Mouse (Mus musculus) hindbrain, embryonic 16.5 days (tissue): ENCODE measurements around the gene Ubxn6. TPM values are rescaled to one million over a fixed set of nuclear protein-coding genes. Genes with fewer than 3 reads are reported as not detected.

Experiments
- ATAC-seq: fragments of 200-750 bp; cut with Nextera tagmentation; 2 replicates; pipeline ENCODE4 v1.8.0; 2017; ENCODE audit warnings: moderate TSS enrichment, moderate library complexity
- H3K27ac ChIP-seq: fragments of 300-500 bp; sonication (generic); 2 replicates; pipeline ENCODE4 v1.5.1; 2014; ENCODE audit warnings: low read depth, mild to moderate bottlenecking, control low read depth, low read length, moderate library complexity
- H3K27me3 ChIP-seq: fragments of 300-500 bp; sonication (generic); replicated peaks from 2 replicates; pipeline ENCODE4 v1.6.1; 2014; ENCODE audit warnings: low read length; ENCODE audit not compliant: control insufficient read depth, insufficient read depth
- H3K36me3 ChIP-seq: fragments of 300-500 bp; sonication (generic); 2 replicates; pipeline ENCODE4 v1.6.1; 2014; ENCODE audit warnings: mild to moderate bottlenecking, low read length, moderate library complexity, mixed read lengths; ENCODE audit not compliant: control insufficient read depth, insufficient read depth
- H3K4me1 ChIP-seq: fragments of 300-500 bp; sonication (generic); 2 replicates; pipeline ENCODE4 v1.6.1; 2014; ENCODE audit warnings: low read depth, low read length; ENCODE audit not compliant: control insufficient read depth, insufficient read depth
- H3K4me2 ChIP-seq: fragments of 300-500 bp; sonication (generic); 2 replicates; pipeline ENCODE4 v1.6.1; 2014; ENCODE audit warnings: mild to moderate bottlenecking, low read length, control low read depth, moderate library complexity
- H3K4me3 ChIP-seq: fragments of 300-500 bp; sonication (generic); 2 replicates; pipeline ENCODE4 v1.5.1; 2014; ENCODE audit warnings: mild to moderate bottlenecking, low read length, control low read depth, moderate library complexity
- H3K9ac ChIP-seq: fragments of 300-500 bp; sonication (generic); 2 replicates; pipeline ENCODE4 v1.6.1; 2014; ENCODE audit warnings: low read depth, mild to moderate bottlenecking, control low read depth, low read length, moderate library complexity
- H3K9me3 ChIP-seq: fragments of 300-500 bp; sonication (generic); 2 replicates; pipeline ENCODE4 v1.6.1; 2014; ENCODE audit warnings: mild to moderate bottlenecking, low read length, moderate library complexity; ENCODE audit not compliant: control insufficient read depth
- WGBS: fragments of 180-500 bp; shearing (Covaris S2); extraction: QIAGEN DNeasy Blood & Tissue Kit; methylation state at CpG from one replicate; pipeline ENCODE4 v1.1.7; 2014; 5-methylcytosine and 5-hydroxymethylcytosine counted together
- polyA plus RNA-seq: library from polyadenylated mRNA; unstranded; fragments of >200 nt; fragmentation: Nextera tagmentation; extraction: Ambion mirVana; gene quantifications from 2 replicates; pipeline ENCODE4 v1.2.1, GENCODE M21; 2015

Ubxn6 gene
- polyA plus RNA-seq, 1 experiment from 2014 or later = 79.5 TPM

DNA sequence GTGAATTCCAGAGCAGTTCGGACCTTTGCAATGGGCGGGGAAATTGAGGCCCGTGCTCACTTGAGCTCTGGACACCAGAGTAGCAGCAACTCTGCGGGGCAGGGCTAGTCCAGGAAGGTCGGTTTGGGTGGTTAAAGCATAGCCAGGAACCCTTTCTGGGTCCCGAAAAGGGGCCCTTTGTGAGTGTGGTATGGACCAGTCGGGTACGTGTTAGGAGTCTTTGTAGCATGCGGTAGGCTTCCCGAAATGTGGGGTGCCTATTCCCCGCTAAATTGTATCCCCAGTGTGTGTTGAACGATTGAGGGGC is 34.0 kb downstream of the Ubxn6 start:
- ATAC-seq = no peak
- peaks cover 9% of the 10 kb centered on the region for H3K4me1 ChIP-seq
- no peaks in the 10 kb centered on the region for H3K36me3 ChIP-seq
- no peak overlapping the region for H3K27ac ChIP-seq
- 2% methylated on average over 12 of the region's 12 CpGs for WGBS
- H3K9ac ChIP-seq = peak overlapping the region; percentile 73
- no peaks in the 10 kb centered on the region for H3K27me3 ChIP-seq
- H3K4me2 ChIP-seq = peak overlapping the region; percentile 98
- peak overlapping the region; percentile 91 for H3K4me3 ChIP-seq
- no peaks in the 10 kb centered on the region for H3K9me3 ChIP-seq

DNA sequence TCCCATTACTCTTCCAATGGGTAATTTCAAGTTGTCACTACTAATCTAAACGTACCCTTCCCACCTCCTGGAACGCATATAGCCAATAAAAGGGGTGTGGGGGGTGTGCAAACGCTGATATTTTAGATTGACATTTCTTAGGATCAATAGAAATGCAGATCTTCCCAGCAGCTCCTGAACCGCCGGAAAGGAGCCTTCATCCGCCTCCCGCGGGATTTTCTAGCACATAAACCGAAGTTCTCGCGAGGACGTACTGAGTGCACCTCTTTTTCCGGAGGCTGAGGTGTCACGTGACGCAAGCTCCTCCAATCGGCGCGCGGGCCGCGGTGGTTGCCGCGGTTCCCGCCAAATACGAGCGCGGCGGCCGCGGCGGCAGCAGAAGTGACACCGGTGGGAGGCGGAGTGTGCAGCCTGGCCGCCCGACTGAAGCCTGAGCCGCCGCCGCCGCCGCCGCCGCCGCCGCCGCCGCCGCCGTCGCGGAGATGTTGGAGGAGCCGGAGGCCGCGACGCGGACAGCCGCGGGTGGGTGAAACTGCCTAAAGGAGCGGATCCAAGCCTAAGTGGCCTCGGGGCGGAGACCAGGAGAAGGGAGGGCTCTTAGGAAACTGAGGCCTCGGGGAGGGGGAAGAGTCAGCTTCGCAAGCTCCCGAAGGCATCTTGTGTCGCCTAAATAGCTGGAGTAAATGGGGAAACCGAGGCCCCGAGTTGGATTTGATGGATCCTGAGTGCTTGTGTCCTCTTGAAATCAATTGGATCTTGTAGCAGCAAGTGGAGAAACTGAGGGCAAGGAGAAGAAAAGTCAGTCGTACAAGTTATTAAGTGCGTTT is 34.6 kb downstream of the Ubxn6 start, which contains the start of gene Chaf1a:
TSS of gene Chaf1a (plus strand) at position 410 of the 827 bp plus-strand sequence.
- Histone ChIP-seq H3K4me2 (peak within 1 kb of the TSS; percentile 98), H3K36me3 (no peaks in the 10 kb centered on the region), H3K9ac (peak within 1 kb of the TSS; percentile 73), H3K9me3 (no peaks in the 10 kb centered on the region), H3K27ac (peak within 1 kb of the TSS; percentile 54; the same call in 1 of the 2 replicates), H3K27me3 (no peaks in the 10 kb centered on the region), H3K4me3 (peak within 1 kb of the TSS; percentile 91), H3K4me1 (peaks cover 15% of the 10 kb centered on the region)
- under 1% methylated on average over 68 of the region's 68 CpGs for WGBS
- peak; percentile 87 for ATAC-seq

DNA sequence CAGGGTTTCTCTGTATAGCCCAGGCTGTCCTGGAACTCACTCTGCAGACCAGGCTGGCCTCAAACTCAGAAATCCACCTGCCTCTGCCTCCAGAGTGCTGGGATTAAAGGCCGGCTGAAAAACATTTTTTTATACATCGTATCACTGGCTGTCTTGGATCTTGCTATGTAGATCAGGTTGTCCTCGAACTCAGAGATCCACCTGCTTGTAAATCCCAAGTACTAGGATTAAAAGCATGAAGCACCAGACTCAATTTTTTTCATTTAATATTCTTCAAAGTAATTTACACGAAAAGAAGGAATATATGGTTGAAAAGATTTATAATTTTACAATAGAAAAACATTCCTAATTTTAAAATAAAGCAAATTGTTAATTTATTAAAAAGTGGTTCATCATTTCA is 35.5 kb downstream of the Ubxn6 start:
- peak overlapping the region; percentile 98 for H3K4me2 ChIP-seq
- 81% methylated on average over 4 of the region's 4 CpGs for WGBS
- no peaks in the 10 kb centered on the region for H3K27me3 ChIP-seq
- no peak overlapping the region; the same call in 1 of the 2 replicates for H3K4me3 ChIP-seq
- H3K9me3 ChIP-seq = no peaks in the 10 kb centered on the region
- no peak overlapping the region for H3K9ac ChIP-seq
- H3K4me1 ChIP-seq = peaks cover 19% of the 10 kb centered on the region
- no peaks in the 10 kb centered on the region for H3K36me3 ChIP-seq
- ATAC-seq = no peak
- no peak overlapping the region for H3K27ac ChIP-seq

DNA sequence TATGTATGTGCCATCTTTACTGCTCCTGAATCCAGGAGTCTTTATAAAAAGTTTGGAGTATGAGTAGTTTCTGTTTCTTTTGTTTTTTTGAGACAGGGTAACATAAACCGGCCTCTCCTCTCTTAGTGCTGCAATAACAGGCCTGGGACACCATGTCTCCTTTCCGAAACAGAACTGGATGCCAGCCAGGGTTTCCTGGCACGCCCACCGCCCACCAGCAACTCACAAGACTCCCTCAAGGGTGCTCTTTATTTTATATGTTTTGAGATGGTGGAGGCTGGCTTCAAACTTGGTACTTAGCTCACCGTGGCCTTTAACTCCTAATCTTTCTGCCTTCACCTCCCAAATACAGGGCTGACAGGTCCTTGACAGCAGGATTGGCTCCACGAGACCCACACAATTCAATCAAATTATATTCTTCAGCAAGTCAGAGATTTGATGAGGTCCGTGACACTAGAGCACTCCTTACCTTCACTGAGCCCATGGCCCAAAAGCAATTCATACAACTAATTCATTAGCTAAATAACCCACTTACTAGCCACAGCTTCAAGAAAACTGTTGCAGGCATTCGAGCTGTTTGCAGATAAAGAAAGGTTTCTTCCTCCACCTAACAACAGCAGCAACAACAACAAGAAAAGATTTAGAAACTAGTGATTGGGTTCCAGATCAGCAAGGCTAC is 36.1 kb downstream of the Ubxn6 start:
- Histone ChIP-seq H3K9me3 (no peaks in the 10 kb centered on the region), H3K27me3 (no peaks in the 10 kb centered on the region), H3K9ac (no peak overlapping the region), H3K4me1 (peaks cover 19% of the 10 kb centered on the region), H3K4me3 (no peak overlapping the region), H3K27ac (no peak overlapping the region), H3K4me2 (no peak overlapping the region), H3K36me3 (no peaks in the 10 kb centered on the region)
- ATAC-seq = no peak
- 85% methylated on average over 8 of the region's 8 CpGs for WGBS

DNA sequence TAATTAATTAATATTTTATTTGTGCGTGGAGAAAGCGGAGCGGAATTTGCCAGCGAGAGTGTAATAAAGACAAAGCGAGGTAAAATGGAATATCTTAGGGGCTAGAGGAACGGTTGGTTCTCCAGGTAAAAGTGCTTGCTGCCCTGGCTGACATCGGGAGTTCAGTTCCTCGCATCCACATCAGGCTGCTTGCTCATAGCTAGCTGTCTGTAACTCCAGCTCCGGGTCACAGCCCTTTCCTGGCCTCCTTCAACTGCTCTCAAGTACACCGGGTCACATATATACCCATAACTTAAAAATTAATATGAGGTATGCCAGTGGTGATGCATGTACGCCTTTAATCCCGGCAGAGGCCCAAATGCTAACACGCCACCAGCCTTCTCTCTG is 37.9 kb downstream of the Ubxn6 start:
- H3K27me3 ChIP-seq = no peaks in the 10 kb centered on the region
- peak; percentile 32 for ATAC-seq
- 35% methylated on average over 13 of the region's 13 CpGs for WGBS
- H3K36me3 ChIP-seq = 0 out of 2 replicates have a peak, but pooled peaks cover 3% of the 10 kb centered on the region
- H3K4me1 ChIP-seq = peaks cover 30% of the 10 kb centered on the region
- H3K4me2 ChIP-seq = peak overlapping the region; percentile 57
- peak overlapping the region; percentile 52 for H3K9ac ChIP-seq
- no peaks in the 10 kb centered on the region for H3K9me3 ChIP-seq
- peak overlapping the region; percentile 80 for H3K4me3 ChIP-seq
- 0 out of 2 replicates have a peak overlapping the region, but pooled peaks have one; percentile 29 for H3K27ac ChIP-seq

DNA sequence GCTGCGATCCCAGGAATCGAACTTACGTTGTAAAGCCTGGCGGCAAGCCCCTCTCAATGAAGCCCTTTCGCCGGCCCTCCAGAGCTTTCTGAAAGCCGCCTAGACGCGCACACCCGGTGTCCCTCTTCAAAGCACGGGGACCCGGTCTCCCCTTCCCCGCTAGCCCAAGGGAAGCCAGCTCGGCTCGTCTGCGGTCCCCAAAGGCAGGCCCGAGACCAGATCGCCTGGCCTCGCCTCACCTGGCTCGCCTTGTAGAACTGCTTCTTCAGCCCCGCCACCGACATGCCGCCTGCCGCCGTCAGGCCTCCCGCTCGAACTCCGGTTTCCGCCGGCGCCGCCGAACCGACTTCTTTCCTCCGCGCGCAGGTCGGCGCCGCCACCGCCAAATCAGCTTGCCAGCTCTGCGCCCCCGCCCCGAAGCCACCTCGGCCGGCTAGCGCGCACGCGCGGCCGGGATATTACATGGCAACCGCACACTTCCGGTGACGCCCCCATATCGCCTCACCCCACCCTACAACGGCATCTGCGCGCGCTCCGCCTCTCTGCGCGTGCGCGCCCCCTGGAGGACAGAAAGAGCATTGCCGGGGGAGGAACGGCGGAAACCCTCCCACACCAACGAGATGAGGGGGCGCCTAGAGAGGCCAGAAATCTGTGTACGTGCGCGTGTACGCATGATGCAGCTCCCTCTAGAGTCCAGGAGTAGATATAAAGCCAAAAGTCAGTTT is 38.5 kb downstream of the Ubxn6 start, which contains the start of gene Sh3gl1:
TSS of gene Sh3gl1 (minus strand) at position 460 of the 725 bp plus-strand sequence.
- peak; percentile 93 for ATAC-seq

DNA sequence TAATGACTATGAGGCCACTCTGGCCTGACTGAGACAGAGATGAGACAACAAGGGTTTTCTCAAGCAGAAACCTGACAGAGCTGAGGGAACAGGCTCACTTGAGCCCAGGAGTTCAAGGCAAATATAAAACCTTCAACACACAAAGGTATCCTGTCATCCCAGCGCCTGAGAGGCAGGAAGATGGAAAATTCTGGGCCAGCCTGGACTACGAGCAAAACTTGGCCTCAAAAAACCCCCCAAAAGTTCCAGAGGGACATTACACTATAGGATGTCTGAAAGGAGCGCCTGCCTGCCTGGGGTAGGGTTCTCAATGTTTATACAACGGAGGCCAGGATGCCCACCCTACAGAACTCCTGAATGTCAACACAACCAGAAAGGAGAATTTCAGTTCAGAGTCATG is 39.6 kb downstream of the Ubxn6 start:
- Histone ChIP-seq H3K27me3 (no peaks in the 10 kb centered on the region), H3K36me3 (0 out of 2 replicates have a peak, but pooled peaks cover 3% of the 10 kb centered on the region), H3K4me1 (peaks cover 28% of the 10 kb centered on the region), H3K4me3 (peak overlapping the region; percentile 80), H3K27ac (no peak overlapping the region), H3K9me3 (no peaks in the 10 kb centered on the region), H3K4me2 (peak overlapping the region; percentile 59), H3K9ac (peak overlapping the region; percentile 51)
- ATAC-seq = no peak
- 87% methylated on average over 4 of the region's 4 CpGs for WGBS

More for the DNA sequence above, 38.5 kb downstream of the Ubxn6 start, which contains the start of gene Sh3gl1:
- peak within 1 kb of the TSS; percentile 85 for H3K27ac ChIP-seq
- under 1% methylated on average over 74 of the region's 74 CpGs for WGBS
- H3K27me3 ChIP-seq = no peaks in the 10 kb centered on the region
- peak within 1 kb of the TSS; percentile 80 for H3K4me3 ChIP-seq
- H3K36me3 ChIP-seq = 0 out of 2 replicates have a peak, but pooled peaks cover 3% of the 10 kb centered on the region
- H3K9ac ChIP-seq = peak within 1 kb of the TSS; percentile 86
- H3K9me3 ChIP-seq = no peaks in the 10 kb centered on the region
- H3K4me1 ChIP-seq = peaks cover 31% of the 10 kb centered on the region
- peak within 1 kb of the TSS; percentile 59 for H3K4me2 ChIP-seq

DNA sequence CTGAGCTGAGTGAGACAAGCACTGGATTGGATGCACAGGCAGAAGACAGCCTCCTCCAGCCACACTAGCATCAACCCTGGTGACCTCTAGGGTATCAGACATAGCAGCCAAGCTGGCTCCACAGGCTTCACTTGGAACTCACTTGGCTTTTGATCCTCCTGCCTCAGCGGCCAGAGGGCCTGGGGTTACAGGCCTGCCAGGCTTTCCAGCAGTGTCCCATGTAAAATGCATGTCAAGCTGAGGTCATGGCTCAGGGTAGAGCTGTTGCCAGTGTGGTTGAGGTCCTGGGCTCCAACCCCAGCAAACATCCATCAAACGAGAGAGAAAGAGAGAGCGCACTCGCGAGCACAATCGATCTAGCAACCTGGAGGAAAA is 40.1 kb downstream of the Ubxn6 start:
- no peak overlapping the region; the same call in 1 of the 2 replicates for H3K9ac ChIP-seq
- no peak for ATAC-seq
- 91% methylated on average over 6 of the region's 6 CpGs for WGBS
- H3K27me3 ChIP-seq = no peaks in the 10 kb centered on the region
- 0 out of 2 replicates have a peak, but pooled peaks cover 3% of the 10 kb centered on the region for H3K36me3 ChIP-seq
- no peak overlapping the region for H3K4me3 ChIP-seq
- H3K9me3 ChIP-seq = no peaks in the 10 kb centered on the region
- H3K4me1 ChIP-seq = peaks cover 28% of the 10 kb centered on the region
- H3K4me2 ChIP-seq = no peak overlapping the region; the same call in 1 of the 2 replicates
- no peak overlapping the region for H3K27ac ChIP-seq
